Mouse (Mus musculus) kidney, adult 9 months (tissue): ENCODE results near the gene Snapc4.

ENCODE experiments used
- DNase-seq: peaks from one replicate; pipeline ENCODE4 v3.0.0; 2022

Gene Snapc4

DNA sequence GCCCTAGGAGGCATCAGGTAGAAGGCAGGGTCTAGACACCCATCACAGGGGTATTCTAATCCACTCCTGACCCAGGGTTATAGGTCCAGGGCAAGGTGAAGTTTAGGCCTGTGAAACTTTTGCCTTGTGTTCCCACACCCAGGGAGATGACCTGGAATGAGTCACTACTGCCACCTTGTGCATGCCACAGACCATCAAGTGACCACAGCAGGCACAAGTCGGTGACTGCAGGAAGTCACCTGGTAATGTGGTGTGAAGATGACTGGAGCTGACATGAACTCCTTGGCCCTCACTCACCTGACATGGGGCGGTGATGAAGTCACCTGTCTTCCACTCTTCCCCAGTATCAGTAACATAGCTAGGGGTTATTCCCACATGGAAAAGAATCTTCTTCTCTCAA is 67.6 kb downstream of the Snapc4 start:
- no peak for DNase-seq
